Mouse (Mus musculus) liver, embryonic 16.5 days (tissue): ENCODE results near the gene Sept7. TPM values are rescaled to one million over a fixed set of nuclear protein-coding genes. Genes with fewer than 3 reads are reported as not detected.

Source experiments
- ATAC-seq: fragments of 200-750 bp; cut with Nextera tagmentation; 2 replicates; pipeline ENCODE4 v1.8.0; 2017; ENCODE audit warnings: low read depth, mild to moderate bottlenecking, moderate number of reproducible peaks, moderate library complexity
- H3K27ac ChIP-seq: fragments of 300-500 bp; sonication (generic); 2 replicates; pipeline ENCODE4 v1.5.1; 2014; ENCODE audit warnings: mild to moderate bottlenecking, low read length
- H3K27me3 ChIP-seq: fragments of 300-500 bp; sonication (generic); 2 replicates; pipeline ENCODE4 v1.6.1; 2014; ENCODE audit warnings: low read depth, low read length, mixed read lengths; ENCODE audit not compliant: control insufficient read depth, insufficient read depth
- H3K36me3 ChIP-seq: fragments of 300-500 bp; sonication (generic); 2 replicates; pipeline ENCODE4 v1.6.1; 2014; ENCODE audit warnings: mild to moderate bottlenecking; ENCODE audit not compliant: control insufficient read depth, insufficient read depth
- H3K4me1 ChIP-seq: fragments of 300-500 bp; sonication (generic); 2 replicates; pipeline ENCODE4 v1.6.1; 2014; ENCODE audit warnings: low read depth, low read length, mixed read lengths; ENCODE audit not compliant: control insufficient read depth
- H3K4me2 ChIP-seq: fragments of 300-500 bp; sonication (generic); 2 replicates; pipeline ENCODE4 v1.6.1; 2014; ENCODE audit warnings: low read depth, low read length, mixed read lengths
- H3K4me3 ChIP-seq: fragments of 300-500 bp; sonication (generic); 2 replicates; pipeline ENCODE4 v1.5.1; 2014; ENCODE audit warnings: low read depth, mild to moderate bottlenecking, low read length
- H3K9ac ChIP-seq: fragments of 300-500 bp; sonication (generic); 2 replicates; pipeline ENCODE4 v1.6.1; 2014; ENCODE audit warnings: low read depth, low read length
- H3K9me3 ChIP-seq: fragments of 300-500 bp; sonication (generic); replicated peaks from 2 replicates; pipeline ENCODE4 v1.6.1; 2016; ENCODE audit warnings: low read length; ENCODE audit not compliant: control insufficient read depth
- WGBS: fragments of 180-500 bp; shearing (Covaris S2); extraction: QIAGEN DNeasy Blood & Tissue Kit; methylation state at CpG from one replicate; pipeline ENCODE4 v1.1.7; 2014; ENCODE audit not compliant: insufficient replicate concordance; 5-methylcytosine and 5-hydroxymethylcytosine counted together
- polyA plus RNA-seq: library from polyadenylated mRNA; unstranded; fragments of >200 nt; fragmentation: Nextera tagmentation; extraction: Ambion mirVana; gene quantifications from 2 replicates; pipeline ENCODE4 v1.2.1, GENCODE M21; 2015

The Sept7 gene
- polyA plus RNA-seq, 1 experiment from 2014 or later = 73.7 TPM

- H3K9me3 ChIP-seq = no peaks in the 10 kb centered on the region
- H3K27me3 ChIP-seq = no peaks in the 10 kb centered on the region
- 39% methylated on average over 2 of the region's 2 CpGs for WGBS
- H3K4me1 ChIP-seq = no peaks in the 10 kb centered on the region
- no peak for ATAC-seq
- H3K27ac ChIP-seq = no peak overlapping the region
- no peak overlapping the region for H3K9ac ChIP-seq
- no peaks in the 10 kb centered on the region for H3K36me3 ChIP-seq
- no peak overlapping the region for H3K4me3 ChIP-seq
- H3K4me2 ChIP-seq = no peak overlapping the region
Measured at GRCm38 (mm10) chr9:25337436-25338198, 85.4 kb downstream of the Sept7 start.

GRCm38 (mm10) chr9:25340412-25340811 is 88.2 kb downstream of the Sept7 start:
- 50% methylated on average over 1 of the region's 1 CpGs for WGBS
- H3K27me3 ChIP-seq = no peaks in the 10 kb centered on the region
- no peak overlapping the region for H3K9ac ChIP-seq
- H3K27ac ChIP-seq = no peak overlapping the region
- no peaks in the 10 kb centered on the region for H3K4me1 ChIP-seq
- H3K4me2 ChIP-seq = no peak overlapping the region
- no peaks in the 10 kb centered on the region for H3K9me3 ChIP-seq
- H3K4me3 ChIP-seq = no peak overlapping the region
- no peaks in the 10 kb centered on the region for H3K36me3 ChIP-seq
- ATAC-seq = no peak

GRCm38 (mm10) chr9:25353775-25354174 is 101.5 kb downstream of the Sept7 start:
- 55% methylated on average over 1 of the region's 1 CpGs for WGBS

GRCm38 (mm10) chr9:25355806-25356205 is 103.6 kb downstream of the Sept7 start:
- Histone ChIP-seq H3K9ac (no peak overlapping the region), H3K4me2 (no peak overlapping the region), H3K27ac (no peak overlapping the region), H3K36me3 (no peaks in the 10 kb centered on the region), H3K4me3 (no peak overlapping the region), H3K4me1 (no peaks in the 10 kb centered on the region), H3K9me3 (no peaks in the 10 kb centered on the region), H3K27me3 (no peaks in the 10 kb centered on the region)
- WGBS = 70% methylated on average over 11 of the region's 11 CpGs
- no peak for ATAC-seq

More at GRCm38 (mm10) chr9:25353775-25354174, 101.5 kb downstream of the Sept7 start:
- no peak for ATAC-seq
- Histone ChIP-seq H3K4me3 (no peak overlapping the region), H3K9me3 (no peaks in the 10 kb centered on the region), H3K27ac (no peak overlapping the region), H3K4me1 (no peaks in the 10 kb centered on the region), H3K4me2 (no peak overlapping the region), H3K36me3 (no peaks in the 10 kb centered on the region), H3K27me3 (no peaks in the 10 kb centered on the region), H3K9ac (no peak overlapping the region)

- Histone ChIP-seq H3K9me3 (no peaks in the 10 kb centered on the region), H3K4me2 (no peak overlapping the region), H3K27me3 (no peaks in the 10 kb centered on the region), H3K4me3 (no peak overlapping the region), H3K9ac (no peak overlapping the region), H3K4me1 (no peaks in the 10 kb centered on the region), H3K36me3 (no peaks in the 10 kb centered on the region), H3K27ac (no peak overlapping the region)
- ATAC-seq = no peak
- 88% methylated on average over 12 of the region's 12 CpGs for WGBS
Measured at GRCm38 (mm10) chr9:25357589-25357988, 105.3 kb downstream of the Sept7 start.

GRCm38 (mm10) chr9:25358018-25358417 is 105.8 kb downstream of the Sept7 start:
- H3K9ac ChIP-seq = no peak overlapping the region
- no peaks in the 10 kb centered on the region for H3K4me1 ChIP-seq
- H3K36me3 ChIP-seq = no peaks in the 10 kb centered on the region
- no peaks in the 10 kb centered on the region for H3K9me3 ChIP-seq
- no peak overlapping the region for H3K27ac ChIP-seq
- H3K4me2 ChIP-seq = no peak overlapping the region
- WGBS = 63% methylated on average over 5 of the region's 5 CpGs
- no peak overlapping the region for H3K4me3 ChIP-seq
- ATAC-seq = no peak
- H3K27me3 ChIP-seq = no peaks in the 10 kb centered on the region

Other genes starting within 250 kb of the Sept7 start
- gene Gm10181, start 163.0 kb upstream of the Sept7 start, polyA plus RNA-seq = not detected in 2 replicates
- 11.6 and 13.6 TPM in 2 replicates for gene Herpud2, start 100.6 kb upstream of the Sept7 start, polyA plus RNA-seq
- gene Eepd1, start 229.1 kb downstream of the Sept7 start, polyA plus RNA-seq = 6.3 and 7.0 TPM in 2 replicates